Mouse (Mus musculus) leukemia stem cell, adult 10-12 weeks (primary cell): Measurements from ENCODE around the gene Spata13. TPM values are rescaled to one million over a fixed set of nuclear protein-coding genes. Genes with fewer than 3 reads are reported as not detected.

ENCODE experiments used
- polyA plus RNA-seq: library from polyadenylated mRNA; stranded (reverse); fragments of >175 nt; gene quantifications from 2 replicates; pipeline ENCODE4 v1.2.3, GENCODE M21; 2012; ENCODE audit warnings: low replicate concordance

Gene Spata13
- 17.0 and 31.7 TPM in 2 replicates for polyA plus RNA-seq

GRCm38 (mm10) chr14:60633961-60634864, at the start of gene Spata13:
Spata13 (plus strand) TSS chr14:60634001.

GRCm38 (mm10) chr14:60767884-60768283, 134.1 kb downstream of the Spata13 start, which contains the start of gene C1qtnf9:
C1qtnf9 (plus strand) TSS chr14:60768134.

GRCm38 (mm10) chr14:60784427-60785315, 150.9 kb downstream of the Spata13 start, which contains the start of gene Mipep:
Mipep (plus strand) TSS chr14:60784573.

Other genes starting within 250 kb of the Spata13 start
- gene C1qtnf9, start 134.1 kb downstream of the Spata13 start, polyA plus RNA-seq = 0.24 and 0.30 TPM in 2 replicates
- gene Mipep, start 150.6 kb downstream of the Spata13 start, polyA plus RNA-seq = 14.8 and 32.3 TPM in 2 replicates